Mouse (Mus musculus): ENCODE data around the gene Mars. TPM values are rescaled to one million over a fixed set of nuclear protein-coding genes. Genes with fewer than 3 reads are reported as not detected.
A peak's percentile ranks its signal among the peaks of the same experiment; 100 is the strongest.

Mars gene
- total and polyA plus RNA-seq, 3 experiments: 147 to 195 TPM; not detected in 1

DNA sequence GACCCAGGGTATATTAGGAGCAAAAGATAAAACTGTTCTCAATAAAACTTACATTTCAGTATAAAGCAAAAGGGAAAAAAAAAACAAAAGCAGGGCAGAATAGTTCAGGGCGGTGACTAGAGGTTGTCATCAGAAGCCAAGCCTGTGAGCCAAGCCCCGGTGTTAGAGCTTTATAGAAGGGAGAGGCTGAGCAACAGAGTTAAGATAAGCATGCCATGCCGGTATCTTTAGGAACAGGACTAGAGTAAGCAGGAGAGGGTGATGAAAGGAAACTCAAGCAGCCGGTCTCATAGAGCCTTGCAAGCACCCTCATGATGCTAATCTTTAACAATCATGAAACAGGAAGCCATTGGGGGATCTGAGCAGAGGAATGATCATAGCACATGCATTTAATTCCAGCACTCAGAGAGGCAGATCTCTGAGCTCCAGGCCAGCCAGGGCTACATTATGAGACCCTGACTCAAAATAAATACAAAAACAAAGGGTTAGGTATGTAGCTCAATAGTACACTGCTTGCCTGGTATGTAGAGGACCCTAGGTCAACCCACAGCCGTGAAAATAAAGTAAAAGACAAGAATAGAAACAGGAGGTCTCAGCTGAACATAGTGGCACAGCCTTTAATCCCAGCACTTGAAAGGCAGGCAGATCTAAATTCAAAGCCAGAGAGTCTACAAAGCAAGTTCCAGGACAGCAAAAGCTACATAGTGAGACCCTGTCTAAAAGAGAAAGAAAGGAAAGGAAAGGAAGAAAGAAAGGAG is 19.5 kb downstream of the Mars start:
- no peaks in the 10 kb centered on the region for H3K9me3 ChIP-seq (replicated peaks; ENCODE audit: insufficient read depth, low read length)
- peak overlapping the region; percentile 92 for H3K9ac ChIP-seq (ENCODE audit: control insufficient read depth, low read depth, low read length, poor library complexity, severe bottlenecking)
- peak overlapping the region; percentile 55 to 88 for H3K4me3 ChIP-seq (ENCODE audit: control insufficient read depth in 1 of 2, insufficient read depth in 1 of 2, low read depth in 2 of 2, low read length in 2 of 2)
- no peaks in the 10 kb centered on the region for H3K27me3 ChIP-seq (ENCODE audit: control insufficient read depth in 1 of 2, insufficient read depth in 2 of 2, low read length in 2 of 2)
- peaks cover 53% of the 10 kb centered on the region for H3K79me2 ChIP-seq (ENCODE audit: control insufficient read depth, insufficient read depth, low read length, poor library complexity)
- DNase-seq (ENCODE audit: low read depth, low spot score): peak; percentile 92
- H3K4me1 ChIP-seq (ENCODE audit: control insufficient read depth in 1 of 2, insufficient read depth in 2 of 2, low read length in 2 of 2): peaks cover 0 to 23% of the 10 kb centered on the region in 2 experiments; a peak in 2 of 4 replicates
- peak overlapping the region; percentile 97 for H3K27ac ChIP-seq (ENCODE audit: control insufficient read depth, low read depth, low read length)
- H3K36me3 ChIP-seq (ENCODE audit: control insufficient read depth in 1 of 2, insufficient read depth in 2 of 2, low read length in 2 of 2): peaks cover 18% of the 10 kb centered on the region in 2 experiments
- TF ChIP-seq CHD2 (IDR thresholded peaks at IDR 0.05; ENCODE audit: low read length) (no peak), SMC3 (IDR thresholded peaks at IDR 0.05; ENCODE audit: low read depth, low read length) (peak; percentile 7; the same call in 1 of the 2 replicates), POLR2AphosphoS2 (IDR thresholded peaks at IDR 0.05; ENCODE audit: low read length) (peak; percentile 92), JUND (IDR thresholded peaks at IDR 0.05; ENCODE audit: low read depth, low read length) (no peak), TAL1 (IDR thresholded peaks at IDR 0.05; ENCODE audit: low read length) (peak; percentile 81), MYC (IDR thresholded peaks at IDR 0.05; ENCODE audit: low read depth, low read length) (peak; percentile 86), EP300 (IDR thresholded peaks at IDR 0.05; ENCODE audit: low read depth in 1 of 2, low read length in 2 of 2) (peak; percentile 64 to 75), MAX (IDR thresholded peaks at IDR 0.05; ENCODE audit: low read length) (0 out of 2 replicates have a peak, but pooled peaks have one; percentile 45), ZKSCAN1 (IDR thresholded peaks at IDR 0.05; ENCODE audit: low read depth, low read length) (no peak), USF1 (IDR thresholded peaks at IDR 0.05; ENCODE audit: low read depth, low read length) (no peak), GATA1 (IDR thresholded peaks at IDR 0.05; ENCODE audit: low read depth, low read length) (peak; percentile 90), UBTF (IDR thresholded peaks at IDR 0.05; ENCODE audit: borderline replicate concordance, insufficient read depth, low read depth, low read length) (no peak), ZMIZ1 (IDR thresholded peaks at IDR 0.05; ENCODE audit: low read depth, low read length) (peak; percentile 90), POLR2A (IDR thresholded peaks at IDR 0.05; ENCODE audit: control insufficient read depth in 1 of 2, insufficient read depth in 1 of 2, low read depth in 1 of 2, low read length in 2 of 2, poor library complexity in 1 of 2) (peak in 1 of 2 experiments; percentile 56; a peak in 2 of 4 replicates), TBP (IDR thresholded peaks at IDR 0.05; ENCODE audit: low read depth, low read length) (peak; percentile 77), SIN3A (IDR thresholded peaks at IDR 0.05; ENCODE audit: low read length) (peak; percentile 92), KAT2A (conservative IDR thresholded peaks at IDR 0.05; ENCODE audit: low read depth, low read length) (no peak; the same call in 1 of the 2 replicates), RCOR1 (IDR thresholded peaks at IDR 0.05; ENCODE audit: low read depth, low read length) (peak; percentile 14; the same call in 1 of the 2 replicates), MAZ (IDR thresholded peaks at IDR 0.05; ENCODE audit: low read depth, low read length) (no peak), GABPA (IDR thresholded peaks at IDR 0.05; ENCODE audit: low read depth, low read length) (no peak), CHD1 (IDR thresholded peaks at IDR 0.05; ENCODE audit: low read depth, low read length) (peak; percentile 96), NRF1 (IDR thresholded peaks at IDR 0.05; ENCODE audit: insufficient read depth, low read depth, low read length, poor library complexity, severe bottlenecking) (no peak), ZNF384 (IDR thresholded peaks at IDR 0.05; ENCODE audit: low read depth, low read length) (peak; percentile 80), CTCF (IDR thresholded peaks at IDR 0.05 in 2 of 3, conservative IDR thresholded peaks at IDR 0.05 in 1 of 3; ENCODE audit: control insufficient read depth in 1 of 3, insufficient read depth in 1 of 3, low read depth in 2 of 3, low read length in 3 of 3, poor library complexity in 1 of 3, severe bottlenecking in 1 of 3) (no peak), BHLHE40 (IDR thresholded peaks at IDR 0.05; ENCODE audit: borderline replicate concordance, low read depth, low read length) (no peak), E2F4 (IDR thresholded peaks at IDR 0.05; ENCODE audit: borderline replicate concordance, low read depth, low read length) (no peak), RAD21 (IDR thresholded peaks at IDR 0.05; ENCODE audit: low read depth, low read length) (no peak), NELFE (IDR thresholded peaks at IDR 0.05; ENCODE audit: low read depth, low read length) (0 out of 2 replicates have a peak, but pooled peaks have one; percentile 34), POLR2AphosphoS5 (IDR thresholded peaks at IDR 0.05; ENCODE audit: borderline replicate concordance, low read depth, low read length) (no peak), MEF2A (IDR thresholded peaks at IDR 0.05; ENCODE audit: extremely low read depth, insufficient replicate concordance, low read depth, low read length, poor library complexity, severe bottlenecking) (no peak), ETS1 (IDR thresholded peaks at IDR 0.05; ENCODE audit: low read depth, low read length) (peak; percentile 84), MXI1 (IDR thresholded peaks at IDR 0.05; ENCODE audit: low read depth, low read length) (peak; percentile 88), MAFK (IDR thresholded peaks at IDR 0.05; ENCODE audit: borderline replicate concordance, low read depth, low read length) (0 out of 2 replicates have a peak, but pooled peaks have one; percentile 11), MYB (IDR thresholded peaks at IDR 0.05; ENCODE audit: low read depth, low read length) (no peak), TCF12 (IDR thresholded peaks at IDR 0.05; ENCODE audit: low read depth, low read length) (peak; percentile 83), ZC3H11A (IDR thresholded peaks at IDR 0.05; ENCODE audit: low read depth, low read length) (no peak)
